ENCODE assay signal across 9 mouse cellular contexts in the genomic region with DNA sequence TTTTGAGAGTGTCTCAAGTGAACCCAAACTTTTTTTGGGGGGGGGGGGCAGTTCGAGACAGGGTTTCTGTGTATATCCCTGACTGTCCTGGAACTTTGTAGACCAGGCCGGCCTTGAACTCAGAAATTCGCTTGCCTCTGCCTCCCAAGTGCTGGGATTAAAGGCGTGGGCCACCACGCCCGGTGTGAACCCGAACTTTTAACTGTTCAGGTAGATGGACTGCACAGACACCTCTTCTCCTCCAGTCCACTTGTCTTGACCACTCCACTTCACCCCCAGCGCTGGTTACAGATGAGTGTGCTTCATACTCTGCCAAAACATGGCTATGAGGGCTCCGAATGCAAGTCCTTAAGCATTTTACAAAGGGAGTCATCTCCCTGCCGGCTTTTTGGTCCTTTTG. TPM values are rescaled to one million over a fixed set of nuclear protein-coding genes. Genes with fewer than 3 reads are reported as not detected.
DNase-seq lines count a peak whose midpoint lies in the region; ATAC-seq and TF ChIP-seq lines count a peak whose summit lies in the region.
"Had no signal": no experiment of that assay in that cellular context is flagged by ENCODE, and none has a peak within 500 bp of the region (broad histone marks: within the 10 kb centered on the region; RNA-seq: fewer than 3 reads in every experiment).

No protein-coding gene starts in this region.

- H3K4me1 ChIP-seq in forebrain, embryonic 15.5 days = peaks cover 38% of the 10 kb centered on the region
- H3K4me1 ChIP-seq in liver, embryonic 16.5 days (ENCODE audit: control insufficient read depth, low read depth, low read length) = peaks cover 13% of the 10 kb centered on the region

- H3K79me3 ChIP-seq in C2C12 (ENCODE audit: low read depth) = peaks cover 55% of the 10 kb centered on the region

- peak overlapping the region; percentile 97 for H3K4me3 ChIP-seq in C2C12 (ENCODE audit: insufficient read depth, poor library complexity, severe bottlenecking)
- H3K4me3 ChIP-seq in forebrain, embryonic 15.5 days = peak overlapping the region; percentile 83
- peak overlapping the region; percentile 98 for H3K4me3 ChIP-seq in liver, embryonic 16.5 days (ENCODE audit: low read depth, low read length)

- no peak overlapping the region for H3K9ac ChIP-seq in forebrain, embryonic 15.5 days (replicated peaks)
- H3K9ac ChIP-seq in liver, embryonic 16.5 days (ENCODE audit: low read depth, low read length) = no peak overlapping the region

- no peak for ATAC-seq in forebrain, embryonic 15.5 days (replicated peaks)
- ATAC-seq in liver, embryonic 16.5 days (ENCODE audit: low read depth) = no peak
- ATAC-seq in monocyte, adult 5-6 weeks (replicated peaks; ENCODE audit: insufficient number of reproducible peaks, low FRiP score, low TSS enrichment, poor library complexity, severe bottlenecking) = no peak

- H3ac ChIP-seq in C2C12 (ENCODE audit: control insufficient read depth, insufficient read length, low read depth) = no peak overlapping the region

- peaks cover 45% of the 10 kb centered on the region for H3K36me3 ChIP-seq in C2C12 (ENCODE audit: control insufficient read depth, insufficient read depth)
- H3K36me3 ChIP-seq in forebrain, embryonic 15.5 days = peaks cover 25% of the 10 kb centered on the region
- H3K36me3 ChIP-seq in liver, embryonic 16.5 days (ENCODE audit: control insufficient read depth, insufficient read depth) = peaks cover 15% of the 10 kb centered on the region

- H3K79me2 ChIP-seq in C2C12 (ENCODE audit: control insufficient read depth, insufficient read depth) = peaks cover 70% of the 10 kb centered on the region

- peak overlapping the region; percentile 63 for H3K4me2 ChIP-seq in forebrain, embryonic 15.5 days (replicated peaks)
- peak overlapping the region; percentile 76 for H3K4me2 ChIP-seq in liver, embryonic 16.5 days (ENCODE audit: low read depth, low read length)

- 90% methylated on average over 10 of the region's 10 CpGs for WGBS in forebrain, embryonic 15.5 days
- 77% methylated on average over 10 of the region's 10 CpGs for WGBS in liver, embryonic 16.5 days (ENCODE audit: insufficient replicate concordance)

- TF ChIP-seq CTCF in C2C12 (IDR thresholded peaks at IDR 0.05; ENCODE audit: control insufficient read depth, insufficient read depth, insufficient read length) = no peak

- no peak overlapping the region for H3K27ac ChIP-seq in forebrain, embryonic 15.5 days (replicated peaks)
- H3K27ac ChIP-seq in liver, embryonic 16.5 days (ENCODE audit: low read length) = no peak overlapping the region

- no peaks in the 10 kb centered on the region for H3K9me3 ChIP-seq in forebrain, embryonic 15.5 days
- no peaks in the 10 kb centered on the region for H3K9me3 ChIP-seq in liver, embryonic 16.5 days (replicated peaks; ENCODE audit: control insufficient read depth, low read length)

- no peaks in the 10 kb centered on the region for H3K27me3 ChIP-seq in C2C12 (ENCODE audit: control insufficient read depth, insufficient read depth, insufficient read length)
- H3K27me3 ChIP-seq in forebrain, embryonic 15.5 days = no peaks in the 10 kb centered on the region
- H3K27me3 ChIP-seq in liver, embryonic 16.5 days (ENCODE audit: control insufficient read depth, insufficient read depth, low read depth, low read length) = no peaks in the 10 kb centered on the region

- DNase-seq in cerebellum, adult 9-11 months = peak; percentile 39
- no peak for DNase-seq in cerebellum, adult 8-10 months
- DNase-seq in urinary bladder, postnatal 10 days (ENCODE audit: low spot score) = no peak
- DNase-seq in layer of hippocampus, adult 9-11 months = no peak
- DNase-seq: B cell, adult 2 months had no signal

TF ChIP-seq in C2C12, 6 proteins besides CTCF, POLR2A, EP300 and RAD21:
- no peak for TF ChIP-seq MYOG (IDR thresholded peaks at IDR 0.05; ENCODE audit: control insufficient read depth, extremely low read depth, insufficient read length)
- TF ChIP-seq CEBPB (IDR thresholded peaks at IDR 0.05; ENCODE audit: low read depth) = no peak
- no peak for TF ChIP-seq USF1 (IDR thresholded peaks at IDR 0.05; ENCODE audit: low read depth)
- no peak for TF ChIP-seq MAX (IDR thresholded peaks at IDR 0.05)
- no peak for TF ChIP-seq MYOD1 (IDR thresholded peaks at IDR 0.05; ENCODE audit: control insufficient read depth, insufficient read length, low read depth)
- no peak for TF ChIP-seq FOSL1 (IDR thresholded peaks at IDR 0.05; ENCODE audit: insufficient read depth, low read length, poor library complexity, severe bottlenecking)
TF ChIP-seq in C2C12: peak in this region for 0.

RNA-seq across cellular contexts. Expression of a gene that starts 2.0 kb away (rescaled TPM):
- 12.1 TPM for polyA plus RNA-seq in C2C12 (2012; fragmentation: generic; extraction: Trizol)
- 117 and 122 TPM in 2 replicates for polyA plus RNA-seq in forebrain, embryonic 15.5 days (2015; fragmentation: Nextera tagmentation; extraction: Ambion mirVana)
- 25.8 and 26.9 TPM in 2 replicates for polyA plus RNA-seq in liver, embryonic 16.5 days (2015; fragmentation: Nextera tagmentation; extraction: Ambion mirVana)
- 190 to 295 TPM (median 209 TPM) in 3 replicates for total RNA-seq in monocyte, adult 5-6 weeks (2017)

RNA-seq across cellular contexts. Expression of a gene that starts 35.4 kb away (rescaled TPM):
- polyA plus RNA-seq in C2C12 (2012; fragmentation: generic; extraction: Trizol) = not detected
- 0.38 and 0.97 TPM in 2 replicates for polyA plus RNA-seq in forebrain, embryonic 15.5 days (2015; fragmentation: Nextera tagmentation; extraction: Ambion mirVana)
- polyA plus RNA-seq in liver, embryonic 16.5 days (2015; fragmentation: Nextera tagmentation; extraction: Ambion mirVana) = 0.05 and 0.07 TPM in 2 replicates
- total RNA-seq in monocyte, adult 5-6 weeks (2017) = 0.38 TPM in 1 of 3 replicates, not detected in the others
